Mouse (Mus musculus): ENCODE measurements around the gene Nacad.
A peak's percentile ranks its signal among the peaks of the same experiment; 100 is the strongest.
"Not testable (repeated sequence)": the region's sequence is repeated elsewhere in the genome, so short reads cannot be mapped to it uniquely, and the experiment has no call there.

Gene Nacad

DNA sequence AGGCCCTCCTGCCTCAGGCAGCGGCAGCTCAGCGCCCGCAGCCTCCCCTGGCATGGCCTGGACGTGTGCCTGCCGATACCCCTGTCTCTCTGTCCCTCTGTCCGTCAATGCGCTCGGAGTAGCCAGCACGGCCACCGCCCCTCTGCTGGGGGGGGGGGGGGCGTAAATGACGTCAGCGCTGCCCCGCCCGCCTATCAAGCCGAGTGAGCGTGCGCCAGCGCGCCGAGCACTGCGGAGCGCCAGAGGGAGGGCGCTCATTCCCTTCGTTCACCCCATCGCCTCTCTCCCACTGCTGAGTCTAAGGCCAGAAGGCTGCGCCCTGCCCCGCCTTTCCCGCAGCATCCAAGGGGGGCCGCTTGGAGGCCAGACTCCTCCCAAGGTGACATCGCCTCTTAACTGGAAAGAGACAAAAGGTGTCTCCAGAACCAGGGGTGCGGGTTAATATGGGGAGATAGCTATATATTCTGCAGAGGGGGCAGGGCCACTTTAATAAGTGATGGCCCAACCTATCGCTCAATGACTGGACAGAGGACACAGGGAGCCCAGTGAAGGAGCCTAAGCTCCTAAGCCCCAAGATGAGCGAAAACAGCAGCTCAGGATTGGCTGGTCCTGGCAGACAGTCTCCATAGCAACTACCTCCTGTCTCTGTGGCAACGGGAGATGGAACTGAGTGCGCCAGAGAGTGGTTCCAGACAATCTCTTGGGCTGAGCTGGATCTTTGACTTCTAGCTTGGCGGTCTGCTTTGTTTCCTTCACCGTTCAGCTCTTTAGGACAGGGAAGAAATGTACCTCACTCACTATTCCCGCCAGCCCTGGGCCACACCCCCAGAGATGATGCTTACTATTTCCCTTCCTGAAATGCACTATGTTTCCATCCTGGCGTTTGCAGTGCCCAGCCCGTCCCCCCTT lies at the start of gene Nacad:
Nacad (minus strand) TSS at position 563 of the 909 bp plus-strand sequence.
- DNase-seq (ENCODE audit: low spot score in 2 of 2), result no peak

GRCm38 (mm10) chr11:6654903-6655302 lies 49.0 kb upstream of the Nacad start:
- DNase-seq (ENCODE audit: low spot score in 2 of 2), result peak; percentile 65 to 76

DNA sequence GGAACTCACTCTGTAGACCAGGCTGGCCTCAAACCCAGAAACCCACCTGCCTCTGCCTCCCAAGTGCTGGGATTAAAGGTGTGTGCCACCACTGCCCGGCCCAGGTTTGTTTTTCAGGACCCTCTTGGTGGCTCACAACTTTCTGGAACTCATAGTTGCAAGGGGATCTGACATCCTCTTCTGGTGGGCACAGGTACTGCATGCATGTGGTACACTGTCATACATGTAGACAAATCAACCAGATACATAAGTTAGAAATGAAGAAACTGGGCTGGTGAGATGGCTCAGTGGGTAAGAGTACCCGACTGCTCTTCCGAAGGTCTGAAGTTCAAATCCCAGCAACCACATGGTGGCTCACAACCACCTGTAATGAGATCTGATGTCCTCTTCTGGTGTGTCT lies 47.1 kb upstream of the Nacad start:
- DNase-seq (ENCODE audit: low spot score in 2 of 2), result not testable (repeated sequence)

DNA sequence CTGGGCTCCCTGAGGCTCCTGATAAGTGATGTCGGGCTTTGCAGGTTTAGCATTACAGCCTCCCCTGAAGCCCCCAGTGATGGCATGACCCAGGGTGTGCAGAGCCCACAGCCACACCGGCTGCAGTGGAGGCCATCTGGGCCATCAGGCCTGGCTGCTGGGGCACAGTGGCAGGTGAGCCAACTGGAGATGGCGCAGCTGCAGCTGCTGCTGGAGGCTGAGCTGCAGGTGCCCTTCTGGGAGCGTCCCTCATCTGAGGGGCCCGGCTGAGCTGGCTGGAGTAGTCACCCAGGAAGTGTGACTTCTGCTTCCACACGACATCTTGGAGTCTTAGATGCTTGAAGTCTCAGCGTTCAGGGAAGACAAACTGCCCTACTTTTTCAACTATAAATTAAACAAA lies 44.7 kb upstream of the Nacad start:
- no peak for DNase-seq (ENCODE audit: low spot score in 2 of 2)

DNA sequence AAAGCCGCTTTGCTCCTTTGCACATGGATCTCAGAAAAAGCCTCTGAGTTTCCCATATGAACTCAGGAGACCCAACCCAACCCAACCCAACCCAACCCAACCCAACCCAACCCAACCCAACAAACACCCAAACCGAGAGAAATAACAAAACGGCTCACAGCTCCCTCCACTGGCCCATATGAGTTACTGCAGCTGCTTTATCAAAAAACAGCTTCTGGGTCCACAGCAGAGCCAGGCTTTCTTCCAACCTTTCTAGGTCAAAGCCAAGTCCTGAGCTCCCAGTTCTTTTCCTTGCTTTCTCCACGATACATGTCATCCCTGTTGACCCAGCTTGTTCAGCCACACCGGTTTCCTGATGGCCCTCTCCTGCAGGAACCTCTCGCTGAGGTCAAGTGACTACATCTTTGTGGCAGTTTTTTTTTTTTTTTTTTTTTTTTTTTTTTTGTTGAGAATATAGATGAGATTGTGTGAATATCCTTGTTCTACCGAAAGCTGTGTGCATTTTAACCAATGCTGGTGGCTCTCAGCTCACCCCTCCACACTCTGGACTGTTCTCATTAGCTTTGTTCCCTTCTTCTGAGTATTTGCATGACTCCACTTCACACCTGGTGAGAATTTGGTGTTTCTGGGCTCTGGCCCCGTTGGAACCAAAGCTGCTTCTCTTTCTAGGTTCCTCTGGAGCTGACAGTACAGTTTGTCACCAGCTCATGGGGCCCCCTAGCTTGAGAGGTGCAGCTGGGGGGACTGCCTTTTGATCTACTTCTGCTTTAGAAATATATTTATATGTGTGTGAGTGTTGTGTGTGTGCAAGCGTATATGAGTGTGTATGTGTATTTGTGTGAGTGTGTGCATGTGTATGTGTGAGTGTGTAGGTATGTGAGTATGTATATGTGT lies 42.2 kb upstream of the Nacad start:
- no peak for DNase-seq (ENCODE audit: low spot score in 2 of 2)

GRCm38 (mm10) chr11:6644566-6644965 lies 38.7 kb upstream of the Nacad start:
- no peak for DNase-seq (ENCODE audit: low spot score in 2 of 2)

DNA sequence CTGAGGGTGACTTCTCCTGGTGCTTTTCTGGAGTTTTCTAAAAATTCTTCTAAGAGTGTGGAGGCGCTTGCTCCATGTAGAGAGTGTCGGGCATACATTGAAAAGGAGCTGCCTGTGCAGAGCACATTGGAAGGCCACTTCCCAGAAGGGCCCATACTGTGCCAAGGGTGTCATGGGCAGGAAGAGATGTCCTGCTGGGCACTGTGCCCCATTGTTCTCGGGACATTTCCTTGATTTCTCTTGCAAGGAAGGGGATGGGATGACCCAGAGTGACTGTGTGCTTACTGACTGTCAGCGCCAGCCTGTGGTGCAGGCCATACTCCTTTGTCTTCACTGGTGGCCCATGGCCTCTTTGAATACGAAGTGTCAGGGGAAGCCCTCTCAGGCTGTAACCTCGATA lies 33.2 kb upstream of the Nacad start:
- DNase-seq (ENCODE audit: low spot score in 2 of 2), result no peak

GRCm38 (mm10) chr11:6638537-6638936 lies 32.7 kb upstream of the Nacad start, which contains the start of gene Wap:
TSS of gene Wap (minus strand) at chr11:6638637.
- DNase-seq (ENCODE audit: low spot score in 2 of 2), result no peak

DNA sequence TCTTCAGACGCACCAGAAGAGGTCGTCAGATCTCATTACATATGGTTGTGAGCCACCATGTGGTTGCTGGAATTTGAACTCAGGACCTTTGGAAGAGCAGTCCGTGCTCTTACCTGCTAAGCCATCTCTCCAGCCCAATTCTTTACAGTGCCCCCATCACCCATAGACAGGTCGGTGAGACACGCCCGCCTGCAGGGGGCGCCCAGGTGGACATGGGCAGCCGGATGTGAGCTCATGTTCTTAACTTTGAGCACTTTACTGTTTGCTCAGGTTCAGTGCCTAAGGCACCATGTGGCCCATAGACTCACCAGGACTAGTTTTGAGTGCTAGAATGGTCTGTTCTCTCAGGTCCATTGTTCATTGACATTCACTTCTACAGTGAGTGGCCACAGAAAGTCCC lies 30.3 kb upstream of the Nacad start:
- DNase-seq (ENCODE audit: low spot score in 2 of 2), result no peak

- no peak for DNase-seq (ENCODE audit: low spot score in 2 of 2)
These were observed 23.8 kb upstream of the Nacad start for GRCm38 (mm10) chr11:6629655-6630054.

DNA sequence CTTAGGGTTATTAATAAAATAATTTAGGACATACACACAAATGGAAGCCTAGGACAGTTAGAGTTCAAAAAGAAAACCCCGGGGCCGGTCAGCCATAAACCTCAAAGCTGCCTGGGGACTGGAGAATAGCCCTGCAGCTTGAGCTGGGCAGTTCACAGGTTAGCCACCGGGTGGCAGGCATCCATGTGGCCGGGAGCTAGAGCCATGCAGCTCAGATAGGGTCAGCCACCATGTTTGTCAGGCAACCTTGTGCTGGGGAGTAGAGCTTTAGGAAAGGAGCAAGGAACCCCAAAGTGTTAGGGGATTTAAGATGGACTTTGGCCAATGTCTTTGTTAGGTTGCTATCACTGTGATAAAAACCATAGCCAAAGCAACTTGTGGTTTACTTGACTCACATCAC lies 22.7 kb upstream of the Nacad start:
- peak; percentile 35 to 45 for DNase-seq (ENCODE audit: low spot score in 2 of 2)

GRCm38 (mm10) chr11:6627731-6628130 lies 21.9 kb upstream of the Nacad start:
- DNase-seq (ENCODE audit: low spot score in 2 of 2), result no peak

GRCm38 (mm10) chr11:6626388-6626772 lies 20.5 kb upstream of the Nacad start:
- DNase-seq (ENCODE audit: low spot score in 2 of 2), result no peak

GRCm38 (mm10) chr11:6625478-6626387 lies 19.9 kb upstream of the Nacad start, which contains the start of gene Tbrg4:
TSS of gene Tbrg4 (minus strand) at chr11:6626067.
- peak; percentile 87 to 91 for DNase-seq (ENCODE audit: low spot score in 2 of 2)

DNA sequence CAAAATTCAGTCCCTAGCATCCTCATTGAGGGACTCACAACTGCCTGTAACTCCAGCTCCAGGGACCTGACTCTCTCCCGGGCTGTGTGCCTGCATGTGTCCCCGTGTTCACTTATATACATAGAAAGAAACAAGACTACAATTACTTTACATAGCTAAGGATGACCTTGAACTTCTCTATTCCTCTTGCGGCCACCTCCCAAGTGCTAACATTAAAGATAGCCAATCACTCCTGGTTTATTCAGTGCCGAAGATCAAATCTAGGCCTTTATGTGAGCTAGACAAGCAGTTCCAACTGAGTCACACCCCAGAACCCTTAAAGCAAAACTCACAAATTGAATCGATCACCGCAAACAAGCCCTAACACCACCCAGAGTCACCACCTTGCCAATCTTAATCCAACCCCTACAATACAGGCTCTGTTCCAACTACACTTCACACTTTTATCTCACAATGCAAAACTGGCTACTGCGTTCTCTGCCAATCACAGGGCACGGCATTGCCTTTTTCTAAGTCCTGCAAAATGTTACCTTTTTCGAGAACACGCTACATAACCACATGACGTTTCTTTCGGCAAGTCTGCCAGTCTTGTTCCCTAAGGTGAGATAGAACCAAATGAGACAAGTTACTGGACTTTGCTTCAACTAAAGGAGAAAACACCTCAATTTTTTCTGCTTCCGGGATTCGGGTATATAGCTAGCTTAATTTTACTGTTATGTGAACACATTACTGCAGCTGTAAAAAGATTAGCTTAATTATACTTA lies 18.9 kb upstream of the Nacad start:
- no peak for DNase-seq (ENCODE audit: low spot score in 2 of 2)

DNA sequence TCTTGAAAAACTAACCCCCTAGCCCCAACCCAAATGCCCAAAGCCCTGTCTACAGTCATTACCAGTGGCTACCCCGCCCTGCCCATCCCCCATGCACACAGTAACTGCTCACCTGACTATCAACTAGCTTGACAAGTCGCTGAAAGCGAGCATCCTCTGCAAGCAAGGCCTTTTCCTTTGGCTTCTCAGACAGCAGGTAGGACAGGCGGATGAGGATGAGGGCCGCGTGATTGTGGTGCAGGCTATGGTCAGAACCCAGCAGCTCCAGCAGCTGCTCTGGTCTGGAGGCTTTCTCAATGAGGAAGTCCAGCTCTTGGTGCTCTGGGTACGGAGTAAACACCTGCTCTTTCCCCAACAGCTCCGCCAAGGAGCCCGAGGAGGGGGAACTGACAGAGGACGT lies 17.9 kb upstream of the Nacad start:
- DNase-seq (ENCODE audit: low spot score in 2 of 2), result no peak

DNA sequence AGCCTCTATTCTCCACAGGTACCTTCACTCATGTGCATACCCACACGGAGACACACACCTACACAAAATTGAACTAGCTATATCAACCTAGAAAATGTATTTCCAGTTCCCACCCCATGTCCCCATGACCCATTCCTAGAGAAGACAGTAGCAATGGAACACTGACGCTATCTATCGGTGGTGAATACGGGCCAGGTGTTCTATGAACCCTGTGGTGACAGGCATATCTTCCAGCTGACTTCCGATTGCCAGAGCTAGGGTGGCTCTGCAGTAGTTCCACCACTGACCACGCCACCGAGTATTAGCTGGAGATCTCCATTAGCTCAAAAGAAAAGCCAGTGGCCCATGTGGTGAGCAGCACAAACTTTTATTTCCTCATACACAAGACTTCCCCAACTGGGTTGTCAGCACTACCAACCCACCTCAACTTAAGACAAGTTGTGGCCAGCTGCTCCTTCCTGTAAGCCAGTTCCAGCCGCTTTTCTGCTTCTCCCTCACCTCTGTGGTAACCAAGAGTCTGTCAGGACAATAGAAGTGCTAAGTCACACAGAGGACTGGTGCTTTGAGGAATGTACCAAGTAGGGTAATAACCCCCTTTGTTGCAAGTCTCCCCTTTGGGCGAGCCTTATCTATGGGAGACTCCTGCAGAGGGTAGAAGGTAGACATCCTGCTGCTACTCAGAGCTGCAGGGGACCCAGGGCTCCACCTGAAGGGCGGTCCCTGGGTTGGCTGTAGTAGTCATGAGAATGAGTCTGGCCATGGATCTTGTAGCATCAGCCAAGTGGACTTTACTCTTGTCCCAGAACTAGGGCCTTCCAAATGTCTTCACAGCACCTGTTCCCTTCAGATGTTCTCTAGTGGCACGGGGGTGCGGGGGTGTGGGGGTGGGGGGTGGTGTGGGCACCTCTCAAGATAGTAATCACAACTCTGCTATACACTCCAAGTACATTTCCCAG lies 9.7 kb upstream of the Nacad start:
- no peak for DNase-seq (ENCODE audit: low spot score in 2 of 2)

- no peak for DNase-seq (ENCODE audit: low spot score in 2 of 2)
These were observed 802 bp downstream of the Nacad start for GRCm38 (mm10) chr11:6605021-6605481.

DNA sequence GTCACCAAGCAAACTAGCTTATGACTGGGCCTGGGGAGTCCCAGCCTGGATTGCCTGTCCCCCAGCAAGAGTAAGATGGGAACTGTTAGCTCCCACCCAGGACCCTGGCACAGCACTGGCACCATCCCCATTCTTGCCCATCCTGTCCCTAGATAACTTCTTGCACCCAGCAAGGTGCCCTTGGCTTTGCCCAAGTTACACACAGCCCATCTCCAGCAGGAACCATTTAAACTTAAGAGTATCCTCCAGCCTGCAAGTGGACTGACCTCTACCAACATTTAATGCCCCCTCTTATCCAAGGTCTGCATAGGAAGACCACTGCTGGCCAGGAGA lies 1.3 kb downstream of the Nacad start:
- DNase-seq (ENCODE audit: low spot score in 2 of 2), result no peak
